Mouse (Mus musculus): ENCODE data around the gene Alox12.

Alox12 gene

DNA sequence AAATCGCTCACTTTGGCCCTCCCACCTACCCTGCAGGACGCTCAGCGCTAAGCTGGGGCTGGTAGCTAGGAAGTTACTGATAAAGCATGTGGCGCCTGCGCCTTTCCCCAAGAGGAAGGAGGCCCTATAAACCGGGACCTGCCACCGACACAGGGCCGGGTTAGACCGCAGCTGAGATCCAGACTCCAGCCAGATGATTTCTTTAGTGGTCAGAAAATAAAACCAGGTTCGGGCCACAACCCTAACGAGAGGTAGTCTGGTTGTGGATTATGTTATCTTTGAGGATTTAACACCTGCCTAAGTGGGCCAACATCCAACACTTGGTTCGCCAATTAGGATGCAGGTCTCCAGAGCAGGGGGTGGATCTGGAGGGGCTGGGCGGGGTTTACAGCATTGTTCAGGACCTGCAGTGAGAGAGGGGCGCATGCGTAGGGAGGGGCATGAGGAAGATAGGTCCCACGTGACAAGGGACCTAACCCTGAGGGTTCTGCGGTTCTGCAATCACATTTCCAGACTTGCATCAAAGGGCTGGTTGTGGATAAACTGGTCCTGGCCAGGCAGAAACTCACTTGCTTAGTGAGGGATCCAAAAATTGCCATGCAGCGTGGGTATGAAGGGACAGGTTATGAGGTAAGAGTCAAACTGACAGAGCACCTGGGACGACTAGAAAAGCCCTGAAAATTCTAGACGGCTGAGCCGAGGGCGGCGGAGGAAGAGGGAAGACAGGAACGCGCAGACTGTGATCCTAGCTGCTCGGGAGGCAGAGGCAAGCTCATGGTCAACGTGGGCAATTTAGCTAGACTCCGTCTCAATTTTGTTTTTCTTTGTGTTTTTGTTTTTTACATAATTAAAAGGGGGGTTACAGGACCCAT is 34.2 kb downstream of the Alox12 start, which contains the start of gene Slc16a13:
Gene Slc16a13, minus strand, starts transcription at position 334 of the 872 bp plus-strand sequence.
- peak; percentile 92 for DNase-seq (ENCODE audit: low spot score)

DNA sequence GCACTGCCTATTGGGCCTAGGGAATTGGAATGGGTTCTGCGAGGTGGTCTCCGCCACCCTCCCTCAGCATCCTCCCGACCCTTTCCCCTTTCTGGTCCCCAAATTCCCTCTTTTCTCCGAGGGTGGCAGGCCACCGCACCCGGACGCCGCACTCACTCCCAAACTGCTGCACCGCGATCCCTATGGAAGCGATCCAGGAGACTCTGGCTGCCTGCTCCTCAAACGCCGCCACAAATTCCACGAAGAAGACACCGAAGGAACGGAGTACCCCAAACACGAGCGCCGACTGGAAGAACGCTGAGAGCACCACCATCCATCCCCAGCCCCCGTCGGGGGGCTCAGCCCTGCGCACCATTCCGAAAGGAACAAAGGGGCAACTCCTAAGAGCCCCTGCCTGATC is 34.8 kb downstream of the Alox12 start:
- no peak for DNase-seq (ENCODE audit: low spot score)

DNA sequence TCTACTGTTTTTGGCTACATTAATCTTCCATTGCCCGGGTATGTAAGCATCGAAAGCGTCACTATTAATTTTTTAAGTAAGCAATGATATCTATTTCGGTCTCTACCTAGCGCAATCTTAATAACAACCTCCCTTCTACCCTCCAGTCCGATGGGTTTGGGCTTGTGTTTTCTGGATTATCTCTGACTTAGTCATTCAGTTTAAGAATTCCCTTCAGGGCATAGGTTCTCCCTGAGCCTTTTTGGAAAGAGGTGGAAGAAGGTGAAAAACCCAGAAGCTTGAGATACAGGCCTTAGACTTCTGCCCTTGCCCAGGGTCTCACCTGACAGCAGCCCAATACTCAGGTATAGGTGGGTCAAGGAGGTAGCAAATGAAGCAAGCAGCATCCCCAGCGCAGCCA is 35.3 kb downstream of the Alox12 start:
- no peak for DNase-seq (ENCODE audit: low spot score)

DNA sequence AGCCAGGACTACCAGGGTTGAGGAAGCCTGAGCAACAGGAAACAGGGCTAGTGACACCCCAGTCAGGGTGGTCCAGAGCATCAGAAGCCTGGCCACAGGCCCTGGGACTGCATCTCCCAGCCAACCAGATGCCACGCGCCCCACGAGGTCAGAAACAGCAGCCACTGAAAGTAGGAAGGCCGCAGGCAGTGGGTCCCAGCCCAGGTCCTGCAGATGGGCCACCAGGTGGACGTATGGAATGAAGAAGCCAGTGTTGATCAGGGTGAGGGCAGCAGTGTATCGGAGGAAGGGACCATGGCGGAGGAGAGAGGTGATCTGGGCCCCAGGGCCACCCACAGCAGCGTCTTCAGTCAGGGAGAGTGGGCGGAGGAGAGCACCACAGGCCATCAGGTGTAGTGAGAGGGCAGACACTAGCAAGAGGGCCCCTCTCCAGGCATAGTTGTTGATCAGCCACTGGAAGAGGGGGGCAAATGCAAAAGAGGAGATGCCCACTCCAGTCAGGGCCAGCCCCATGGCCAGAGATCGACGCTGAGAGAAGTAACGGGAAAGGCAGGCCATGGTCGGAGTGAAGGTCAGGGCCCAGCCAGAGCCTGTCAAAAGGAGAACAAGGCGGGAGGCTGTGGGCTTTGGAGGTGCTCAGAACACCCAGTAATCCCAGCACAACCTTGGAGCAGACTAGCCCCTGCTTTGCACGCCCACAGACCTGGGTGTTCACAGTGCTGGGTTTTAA is 36.2 kb downstream of the Alox12 start:
- DNase-seq (ENCODE audit: low spot score): no peak

DNA sequence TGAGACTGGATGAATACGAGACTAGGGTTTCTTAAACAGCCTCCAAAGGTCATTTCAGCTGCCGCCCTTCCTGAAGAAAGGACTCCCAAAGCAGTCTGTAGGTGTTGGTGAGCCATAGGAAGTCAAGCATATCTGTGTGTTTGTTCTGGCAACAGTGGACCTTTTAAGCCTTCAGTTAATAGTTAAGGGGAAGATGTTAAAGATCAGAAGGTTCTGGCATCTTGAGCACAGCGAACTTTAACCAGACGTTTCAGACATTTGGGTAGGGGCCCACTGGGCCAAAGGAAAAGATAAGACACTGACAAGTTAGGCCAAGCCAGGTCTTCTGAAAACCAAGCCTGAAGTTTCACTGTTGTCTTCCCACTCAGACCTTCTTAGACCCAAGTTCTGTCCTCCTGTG is 37.1 kb downstream of the Alox12 start:
- DNase-seq (ENCODE audit: low spot score): no peak

DNA sequence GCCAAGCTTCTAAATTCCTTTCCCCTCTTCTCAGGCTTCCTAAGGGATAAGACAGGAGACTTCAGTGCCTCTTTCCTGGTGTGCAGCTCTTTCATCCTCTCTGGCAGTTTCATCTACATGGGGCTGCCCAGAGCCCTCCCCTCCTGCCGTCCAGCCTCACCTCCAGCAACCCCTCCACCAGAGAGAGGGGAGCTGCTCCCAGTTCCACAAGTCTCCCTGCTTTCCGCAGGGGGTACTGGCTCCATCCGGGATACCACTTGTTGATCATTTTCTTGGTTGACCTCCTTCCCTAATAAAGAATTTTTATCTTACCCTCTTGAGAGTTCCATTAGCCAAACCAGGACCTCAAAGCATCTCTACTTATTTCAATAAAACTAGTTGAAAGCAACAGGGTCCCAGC is 39.0 kb downstream of the Alox12 start:
- no peak for DNase-seq (ENCODE audit: low spot score)

DNA sequence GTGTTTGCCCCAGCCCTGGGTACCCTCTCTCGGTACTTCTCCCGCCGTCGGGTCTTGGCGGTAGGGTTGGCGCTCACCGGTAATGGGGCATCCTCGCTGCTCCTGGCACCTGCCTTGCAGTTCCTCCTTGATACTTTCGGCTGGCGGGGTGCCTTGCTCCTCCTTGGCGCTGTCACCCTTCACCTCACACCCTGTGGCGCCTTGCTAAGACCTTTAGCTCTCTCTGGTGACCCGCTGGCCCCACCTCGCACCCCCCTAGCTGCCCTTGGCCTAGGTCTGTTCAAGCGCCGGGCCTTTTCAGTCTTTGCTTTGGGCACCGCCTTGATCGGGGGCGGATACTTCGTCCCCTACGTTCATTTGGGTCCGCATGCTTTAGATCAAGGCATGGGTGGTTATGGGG is 39.9 kb downstream of the Alox12 start:
- DNase-seq (ENCODE audit: low spot score): no peak

DNA sequence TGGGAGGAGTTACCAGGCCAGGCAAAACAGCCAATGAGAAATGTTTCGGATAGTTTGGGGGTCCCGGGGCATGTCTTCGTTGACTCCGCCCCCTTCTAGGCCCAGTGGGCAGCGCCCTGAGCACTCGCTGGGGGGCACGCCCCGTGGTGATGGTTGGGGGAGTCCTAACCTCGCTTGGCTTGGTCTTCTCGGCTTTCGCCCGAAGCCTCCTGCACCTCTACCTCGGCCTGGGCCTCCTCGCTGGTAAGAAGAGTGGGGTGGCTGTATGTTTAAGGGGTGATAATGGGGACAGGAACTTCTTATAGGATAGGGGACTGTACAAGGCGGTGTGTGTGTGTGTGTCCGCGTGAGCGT is 40.3 kb downstream of the Alox12 start:
- DNase-seq (ENCODE audit: low spot score): no peak

DNA sequence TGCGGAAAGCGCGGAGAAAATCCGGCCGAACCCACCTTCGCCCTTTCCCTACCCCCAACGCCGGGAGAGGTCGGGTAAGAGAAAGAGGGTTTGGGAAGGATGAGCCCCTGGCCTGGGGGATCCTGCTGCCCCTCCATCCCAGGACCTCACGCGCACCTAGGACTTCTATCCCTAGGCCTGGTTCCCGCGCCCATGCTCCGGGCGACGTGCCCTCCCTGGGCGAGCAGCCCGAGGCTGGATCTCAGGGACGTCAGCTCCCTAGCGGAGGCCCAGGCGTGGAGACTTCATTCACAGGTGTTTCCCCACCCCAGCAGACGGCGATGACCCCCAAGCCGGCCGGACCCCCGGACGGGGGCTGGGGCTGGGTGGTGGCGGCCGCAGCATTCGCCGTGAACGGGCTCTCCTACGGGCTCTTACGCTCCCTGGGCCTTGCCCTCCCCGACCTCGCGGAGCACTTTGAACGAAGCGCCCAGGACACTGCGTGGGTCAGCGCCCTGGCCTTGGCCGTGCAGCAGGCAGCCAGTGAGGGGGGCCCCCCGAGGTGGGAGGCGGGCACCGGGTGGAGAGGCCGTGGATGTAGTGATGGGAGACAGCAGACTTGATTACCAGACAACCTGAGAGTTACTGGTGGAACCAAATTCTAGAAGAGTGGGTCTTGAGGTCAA is 40.8 kb downstream of the Alox12 start:
- DNase-seq (ENCODE audit: low spot score): no peak

DNA sequence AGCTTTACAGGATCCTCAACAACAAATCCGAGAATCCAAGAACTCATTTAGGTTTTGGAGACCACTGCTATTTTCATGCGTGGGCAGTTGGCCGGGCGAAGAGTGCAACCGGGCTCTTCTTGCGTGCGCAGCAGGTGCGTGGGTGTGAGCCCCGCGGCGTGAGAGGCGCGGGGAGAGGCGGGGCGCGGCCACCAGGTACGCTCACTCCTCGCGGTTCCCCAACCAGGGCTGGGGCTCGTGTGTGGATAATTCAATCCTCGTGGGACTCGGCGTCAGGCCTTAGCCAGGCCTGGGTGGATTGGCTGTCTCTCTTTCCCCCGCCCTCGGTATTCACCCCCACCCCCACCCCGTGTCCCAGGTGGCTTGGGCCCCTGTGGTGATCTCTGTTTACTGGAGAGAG is 41.4 kb downstream of the Alox12 start:
- DNase-seq (ENCODE audit: low spot score): no peak

DNA sequence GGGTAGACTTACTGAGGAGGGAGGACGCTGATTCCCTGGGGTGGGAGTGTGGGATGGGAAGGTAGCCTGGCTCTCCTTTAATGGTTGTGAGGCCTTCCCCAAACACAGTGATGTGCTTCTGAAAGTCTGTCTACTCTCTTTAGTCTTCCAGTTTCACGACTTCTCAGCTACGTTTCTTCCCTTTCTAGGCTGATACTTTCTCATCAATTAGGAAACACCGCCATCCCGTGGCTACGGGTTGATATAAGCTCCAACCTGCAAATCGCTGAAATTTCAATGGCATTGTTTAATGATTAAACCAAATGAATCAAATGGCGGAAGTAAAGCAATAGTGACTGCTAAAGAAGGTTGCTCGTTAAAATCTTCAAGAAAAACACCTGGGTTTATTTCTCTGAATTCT is 42.3 kb downstream of the Alox12 start:
- DNase-seq (ENCODE audit: low spot score): no peak

DNA sequence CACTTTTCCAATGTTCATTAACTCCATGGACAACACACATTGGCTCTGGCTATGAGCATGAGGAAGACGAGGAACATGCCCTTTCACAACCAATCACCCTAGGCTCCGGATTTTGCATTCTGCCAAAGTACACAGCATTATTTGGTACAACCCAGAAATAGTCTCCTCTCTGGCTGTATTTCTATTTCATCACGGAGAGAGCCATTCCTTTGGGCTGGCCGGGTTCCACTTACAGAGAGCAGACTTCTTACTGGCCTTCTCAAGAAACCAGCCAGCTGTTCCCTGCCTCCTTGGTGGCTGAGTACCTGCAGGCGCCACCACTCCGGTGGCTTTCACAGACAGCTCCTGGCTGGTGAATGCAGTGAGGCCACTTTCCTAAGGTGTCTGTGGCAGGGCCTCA is 42.7 kb downstream of the Alox12 start, which contains the start of gene Slc16a11:
Gene Slc16a11, plus strand, starts transcription at position 330 of the 400 bp plus-strand sequence.
- DNase-seq (ENCODE audit: low spot score): no peak

DNA sequence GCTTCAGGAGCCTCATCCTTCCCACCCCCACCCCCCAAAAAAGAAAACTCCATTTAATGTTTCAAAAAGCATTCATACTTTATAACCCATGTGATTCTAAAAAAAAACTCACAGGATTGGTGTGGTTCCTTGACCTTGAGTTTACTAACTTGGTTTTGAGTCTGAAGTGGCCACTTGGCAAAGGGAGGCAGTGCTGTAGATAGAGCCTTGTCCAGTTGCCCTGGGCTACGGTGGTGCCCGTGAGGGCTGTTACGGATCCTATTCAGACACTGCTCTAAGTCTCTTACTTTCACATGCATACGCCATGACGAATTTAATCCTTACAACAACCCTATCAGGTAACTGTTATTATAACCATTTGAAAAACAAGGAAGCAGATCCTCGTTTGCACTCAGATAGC is 43.2 kb downstream of the Alox12 start:
- DNase-seq (ENCODE audit: low spot score): no peak

DNA sequence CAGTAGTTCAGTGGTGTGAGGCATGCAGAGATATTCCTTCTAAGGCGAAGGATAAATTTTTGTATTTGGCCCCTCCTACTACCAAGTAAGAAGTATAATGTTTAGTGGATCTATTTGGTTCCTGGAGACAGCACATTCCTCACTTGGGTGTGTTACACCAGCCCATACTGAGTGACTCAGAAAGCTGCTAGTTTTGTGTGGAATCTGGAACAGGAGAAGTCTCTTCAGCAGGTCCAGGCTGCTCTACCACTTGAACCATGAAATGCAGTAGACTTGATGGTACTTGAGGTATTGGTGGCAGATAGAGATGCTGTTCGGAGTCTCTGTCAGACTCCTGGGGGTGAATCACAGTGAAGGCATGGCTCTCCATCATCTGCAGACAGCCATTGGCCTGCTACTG is 44.5 kb downstream of the Alox12 start:
- no peak for DNase-seq (ENCODE audit: low spot score)

DNA sequence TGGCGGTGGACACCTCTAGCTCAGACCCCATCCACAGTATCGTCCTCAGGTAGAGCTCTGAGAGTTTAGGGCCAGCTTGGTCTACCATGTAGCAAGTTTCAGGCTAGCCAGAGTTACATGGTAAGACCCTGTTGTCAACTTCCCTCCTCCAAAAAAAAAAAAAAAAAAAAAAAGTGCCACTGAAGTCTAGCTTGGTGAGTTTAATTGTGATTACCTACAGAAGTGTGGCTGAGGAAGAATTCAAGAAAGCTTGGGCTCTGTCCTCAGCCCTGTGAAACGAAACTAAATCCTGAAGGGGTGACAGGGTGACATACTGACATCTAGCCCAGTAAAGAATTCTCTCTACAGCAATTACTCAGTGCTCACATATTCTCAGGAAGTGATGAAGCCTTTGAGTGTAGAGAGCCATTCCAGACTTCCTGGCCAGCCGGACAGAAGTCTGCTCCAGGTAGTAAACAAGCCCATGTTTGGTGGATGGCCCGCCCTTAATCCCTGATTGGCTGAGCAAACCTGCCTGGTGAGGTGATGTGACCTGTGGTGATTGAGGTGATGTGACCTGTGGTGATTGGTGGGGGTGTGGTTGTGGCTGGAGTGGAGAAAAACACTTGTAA is 46.3 kb downstream of the Alox12 start:
- DNase-seq (ENCODE audit: low spot score): no peak

DNA sequence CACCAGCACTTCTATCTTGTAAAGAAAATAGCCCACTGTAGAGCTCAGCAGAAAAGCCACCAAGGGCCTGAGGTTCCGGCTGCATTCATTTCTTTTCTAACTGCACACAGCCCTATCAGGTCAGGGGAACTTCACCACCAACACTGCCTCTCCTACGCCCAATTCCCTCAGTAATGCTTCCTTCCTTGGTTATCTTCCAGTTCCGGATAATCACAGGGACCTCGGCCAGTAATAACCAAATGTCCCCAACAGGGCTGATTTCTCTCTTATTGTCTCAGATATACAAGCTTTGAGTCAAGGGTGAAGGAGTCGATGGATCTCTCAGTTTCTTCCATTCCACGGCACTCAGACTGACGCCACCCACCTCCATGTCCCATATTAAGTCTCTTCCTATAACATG is 47.9 kb downstream of the Alox12 start:
- no peak for DNase-seq (ENCODE audit: low spot score)

DNA sequence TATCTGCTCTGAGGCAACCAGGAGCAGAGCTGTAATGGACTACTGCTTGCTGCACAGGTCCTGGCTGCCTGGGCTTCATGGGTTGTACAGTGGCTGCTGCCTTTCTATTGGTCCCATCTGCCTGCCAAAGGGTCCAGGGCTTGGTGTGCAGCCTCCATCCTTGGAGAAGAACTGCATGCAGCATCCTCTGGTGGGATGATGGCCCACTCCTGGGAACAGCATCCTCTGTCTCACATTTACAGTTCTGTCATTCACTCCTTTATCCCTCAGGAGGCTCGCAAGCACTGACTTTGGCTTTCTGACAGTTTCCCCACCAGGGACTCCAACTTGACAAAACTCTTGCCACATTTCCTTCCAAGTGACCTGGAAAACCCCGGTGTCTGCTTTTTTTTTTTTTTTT is 48.4 kb downstream of the Alox12 start:
- DNase-seq (ENCODE audit: low spot score): no peak

DNA sequence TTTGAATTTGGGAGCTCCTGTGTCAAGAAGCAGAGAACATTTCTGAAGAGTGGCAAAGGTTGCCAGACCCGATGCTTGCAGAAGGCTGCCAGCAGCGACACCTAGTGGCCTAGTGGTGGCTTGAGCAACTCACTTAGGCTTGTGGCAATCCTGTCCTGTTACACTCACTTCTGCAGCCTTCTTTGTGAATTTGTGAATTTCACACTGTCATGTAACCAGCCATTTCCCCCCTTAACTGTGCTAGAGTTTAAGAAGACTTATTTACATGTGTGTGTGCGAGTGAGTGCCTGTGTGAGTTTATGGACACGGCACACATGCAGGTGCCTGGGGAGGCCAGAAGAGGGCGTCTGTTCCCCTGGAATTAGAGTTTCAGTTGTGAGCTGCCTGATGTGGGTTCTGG is 53.5 kb downstream of the Alox12 start:
- DNase-seq (ENCODE audit: low spot score): peak; percentile 67

DNA sequence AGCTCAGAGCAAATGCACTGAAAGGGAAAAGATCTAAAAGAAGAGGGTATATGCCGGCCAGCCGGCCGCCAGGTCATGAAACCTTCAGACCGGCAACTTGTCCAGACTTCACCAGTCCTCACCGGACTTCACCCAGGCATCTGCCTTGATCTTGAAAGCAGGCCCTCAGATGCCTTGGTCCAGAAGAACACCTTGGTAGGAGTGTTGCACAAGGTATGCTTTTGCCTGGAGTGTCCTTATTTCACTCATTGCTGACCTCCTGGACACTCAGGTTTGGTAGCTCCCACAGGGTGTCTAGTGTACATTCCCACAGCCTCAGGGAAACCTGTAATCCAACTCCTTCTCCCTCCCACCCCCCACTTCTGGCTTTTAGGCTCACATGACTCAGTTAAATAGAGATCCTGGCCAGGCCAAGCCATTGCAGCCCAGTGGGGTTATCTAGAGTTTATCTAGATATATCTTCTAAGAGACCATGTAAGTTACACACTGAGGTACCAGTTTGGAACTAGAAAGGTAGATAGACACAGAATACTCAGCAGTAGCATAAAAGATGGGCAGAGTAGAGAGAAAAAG is 55.0 kb downstream of the Alox12 start:
- DNase-seq (ENCODE audit: low spot score): no peak

DNA sequence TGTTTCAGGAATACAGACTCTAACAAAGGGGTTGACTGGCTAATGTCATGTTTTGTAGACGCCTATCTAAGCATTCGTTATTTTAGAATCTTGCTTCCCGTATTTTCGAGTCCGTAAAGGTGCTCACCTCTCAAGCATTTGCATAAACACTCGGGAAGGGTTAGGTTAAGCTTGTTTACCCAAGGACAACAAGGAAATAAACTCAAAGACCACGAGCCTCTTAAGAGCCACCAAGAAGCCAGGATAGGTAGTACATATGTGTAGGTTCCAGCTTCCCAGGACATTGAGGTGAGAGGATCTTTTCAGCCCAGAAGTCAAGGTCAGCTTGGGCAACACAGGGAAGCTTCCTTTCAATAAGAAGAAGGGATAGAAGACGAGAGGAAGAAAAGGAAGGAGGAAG is 56.0 kb downstream of the Alox12 start:
- no peak for DNase-seq (ENCODE audit: low spot score)

DNA sequence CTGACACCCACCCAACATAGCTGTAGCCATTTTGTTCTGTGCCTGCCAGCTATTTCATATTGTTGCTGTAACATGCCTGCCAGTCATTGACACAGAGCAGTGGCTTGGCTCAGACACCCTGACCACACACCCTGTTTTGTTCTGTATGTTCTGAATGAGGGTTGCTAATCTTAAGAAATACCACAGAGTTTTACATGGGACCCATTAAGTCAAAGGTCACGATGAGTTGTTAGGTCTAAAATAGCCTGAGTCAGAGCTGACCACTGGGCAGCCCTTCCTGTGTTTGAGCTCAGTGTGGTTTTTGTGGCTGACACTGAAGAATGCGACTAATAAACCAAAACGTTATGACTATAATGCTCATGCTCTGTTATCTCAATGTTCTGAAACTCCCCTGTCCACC is 56.8 kb downstream of the Alox12 start:
- no peak for DNase-seq (ENCODE audit: low spot score)
